8 mouse cellular contexts compared by ENCODE assay signal in genomic region chr12:118529428-118530361, GRCm38 (mm10).
DNase-seq lines count a peak whose midpoint lies in the region; ATAC-seq and TF ChIP-seq lines count a peak whose summit lies in the region.

No protein-coding gene starts in this region.

- intact Hi-C loops in left cerebral cortex, adult 2 months (cut with DNase I) = no loop called here

- no peaks in the 10 kb centered on the region for H3K9me3 ChIP-seq in embryonic facial prominence, embryonic 11.5 days (replicated peaks; ENCODE audit: control insufficient read depth, low read length)
- H3K9me3 ChIP-seq in liver, embryonic 16.5 days (replicated peaks; ENCODE audit: control insufficient read depth, low read length) = no peaks in the 10 kb centered on the region

- H3K4me1 ChIP-seq in embryonic facial prominence, embryonic 11.5 days (ENCODE audit: control insufficient read depth, insufficient read depth, low read length) = peaks cover 4% of the 10 kb centered on the region
- H3K4me1 ChIP-seq in liver, embryonic 16.5 days (ENCODE audit: control insufficient read depth, low read depth, low read length) = no peaks in the 10 kb centered on the region

- no peak for TF ChIP-seq CTCF in left cerebral cortex, adult 2 months (IDR thresholded peaks at IDR 0.05)

- peak overlapping the region; percentile 32; the same call in 1 of the 2 replicates for H3K9ac ChIP-seq in embryonic facial prominence, embryonic 11.5 days (replicated peaks; ENCODE audit: low read length)
- no peak overlapping the region for H3K9ac ChIP-seq in liver, embryonic 16.5 days (ENCODE audit: low read depth, low read length)

- H3K36me3 ChIP-seq in embryonic facial prominence, embryonic 11.5 days (replicated peaks; ENCODE audit: control insufficient read depth, insufficient read depth, low read depth, low read length) = no peaks in the 10 kb centered on the region
- H3K36me3 ChIP-seq in liver, embryonic 16.5 days (ENCODE audit: control insufficient read depth, insufficient read depth) = no peaks in the 10 kb centered on the region

- DNase-seq in R1 (ENCODE audit: low read depth, low spot score) = peak; percentile 41
- peak; percentile 63 for DNase-seq in embryonic facial prominence, embryonic 11.5 days (ENCODE audit: low spot score)
- DNase-seq in hindlimb bud, embryonic 11.5 days (ENCODE audit: extremely low spot score, low read depth, low spot score) = peak; percentile 44
- no peak for DNase-seq in left cerebral cortex, adult 2 months (ENCODE audit: extremely low spot score in 1 of 2, low spot score in 2 of 2)
- no peak for DNase-seq in spleen, adult 18-20 months
- no peak for DNase-seq in layer of hippocampus, adult 9-10 months (ENCODE audit: low spot score)

- peak overlapping the region; percentile 43 for H3K4me2 ChIP-seq in embryonic facial prominence, embryonic 11.5 days (ENCODE audit: low read depth, low read length)
- peak overlapping the region; percentile 34 for H3K4me2 ChIP-seq in liver, embryonic 16.5 days (ENCODE audit: low read depth, low read length)

- no peak overlapping the region; the same call in 1 of the 2 replicates for H3K27ac ChIP-seq in embryonic facial prominence, embryonic 11.5 days (replicated peaks; ENCODE audit: low read depth, low read length)
- H3K27ac ChIP-seq in liver, embryonic 16.5 days (ENCODE audit: low read length) = no peak overlapping the region
- no peak overlapping the region for H3K27ac ChIP-seq in left cerebral cortex, adult 2 months

- H3K27me3 ChIP-seq in embryonic facial prominence, embryonic 11.5 days (ENCODE audit: control insufficient read depth, insufficient read depth, low read length) = peaks cover 24% of the 10 kb centered on the region
- peaks cover 18% of the 10 kb centered on the region for H3K27me3 ChIP-seq in liver, embryonic 16.5 days (ENCODE audit: control insufficient read depth, insufficient read depth, low read depth, low read length)

- H3K4me3 ChIP-seq in embryonic facial prominence, embryonic 11.5 days (ENCODE audit: low read depth, low read length) = peak overlapping the region; percentile 14
- H3K4me3 ChIP-seq in liver, embryonic 16.5 days (ENCODE audit: low read depth, low read length) = no peak overlapping the region
- no peak overlapping the region for H3K4me3 ChIP-seq in left cerebral cortex, adult 2 months

- 1% methylated on average over 36 of the region's 36 CpGs for WGBS in embryonic facial prominence, embryonic 11.5 days
- WGBS in liver, embryonic 16.5 days (ENCODE audit: insufficient replicate concordance) = 5% methylated on average over 36 of the region's 36 CpGs

- peak; percentile 66; the same call in 1 of the 2 replicates for ATAC-seq in embryonic facial prominence, embryonic 11.5 days (replicated peaks; ENCODE audit: insufficient number of reproducible peaks, low FRiP score, low TSS enrichment, low read depth)
- no peak for ATAC-seq in liver, embryonic 16.5 days (ENCODE audit: low read depth)
- no peak for ATAC-seq in megakaryocyte, adult 5-6 weeks (ENCODE audit: poor library complexity, severe bottlenecking)

Comparison
In these comparisons a context has a peak if more than half of its experiments do, and no peak if none do; other contexts are left out.
1. DNase-seq: peak in R1 (single experiment), embryonic facial prominence, embryonic 11.5 days (single experiment) and hindlimb bud, embryonic 11.5 days (single experiment); none in left cerebral cortex, adult 2 months (0 of 2), spleen, adult 18-20 months (0 of 2) and layer of hippocampus, adult 9-10 months (single experiment).